Mouse (Mus musculus) kidney, postnatal 25 days (tissue): ENCODE measurements at regions not wholly inside any gene's neighbourhood (a gene's known extent, or its start where the extent isn't known, plus 50 kb on each side); places are given as distances from the start of the nearest gene placed in this dataset.
"Not testable (repeated sequence)": the region's sequence is repeated elsewhere in the genome, so short reads cannot be mapped to it uniquely, and the experiment has no call there.

Source experiments
- DNase-seq, 2 experiments: peaks; one replicate each; pipeline ENCODE4 v3.0.0; 2021; ENCODE audit warnings: mixed read lengths in 2 of 2

GRCm38 (mm10) chr10:104798816-104799393 is 605.1 kb downstream of the Gm4340 start:
- no peak for DNase-seq

GRCm38 (mm10) chr10:104804849-104805248 is 611.0 kb downstream of the Gm4340 start:
- no peak for DNase-seq

DNA sequence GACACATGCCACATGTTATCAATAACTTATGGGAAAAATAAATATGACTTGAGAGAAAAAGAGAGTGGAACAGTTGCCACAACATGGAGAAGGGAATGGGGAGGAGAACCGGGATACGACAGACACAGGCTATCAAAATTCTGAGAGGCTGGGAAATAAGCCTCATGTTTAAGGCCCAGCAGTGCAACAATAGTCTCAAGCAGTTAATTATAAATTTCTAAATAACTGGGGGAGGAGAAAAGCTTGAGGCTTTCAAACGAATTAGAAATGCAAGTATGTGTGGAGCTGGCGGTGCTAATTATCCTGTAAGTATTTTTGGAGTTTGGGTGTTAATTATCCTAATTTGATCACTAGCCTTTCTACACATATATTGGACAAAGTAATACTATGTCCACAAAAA is 624.4 kb downstream of the Gm4340 start:
- no peak for DNase-seq

DNA sequence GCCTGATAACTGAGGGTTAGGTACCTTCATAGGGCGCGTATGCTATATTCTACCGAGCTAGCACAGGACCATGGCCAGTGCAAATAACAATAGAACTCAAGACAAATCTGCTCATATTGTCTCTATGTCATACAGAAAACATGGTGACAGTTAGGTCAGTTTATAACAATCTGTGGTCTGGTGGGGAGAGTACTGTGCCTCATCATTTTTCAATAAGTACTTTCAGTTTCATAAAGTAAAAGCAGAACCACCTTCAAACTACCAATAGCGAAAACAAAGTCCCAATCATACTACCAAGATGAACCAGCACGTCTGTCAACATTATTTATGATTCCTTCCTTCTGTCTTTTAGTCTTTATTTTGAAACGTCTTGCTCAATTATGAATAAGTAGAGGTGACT is 658.0 kb downstream of the Gm4340 start:
- DNase-seq: no peak

GRCm38 (mm10) chr10:104853111-104853510 is 659.3 kb downstream of the Gm4340 start:
- no peak for DNase-seq

DNA sequence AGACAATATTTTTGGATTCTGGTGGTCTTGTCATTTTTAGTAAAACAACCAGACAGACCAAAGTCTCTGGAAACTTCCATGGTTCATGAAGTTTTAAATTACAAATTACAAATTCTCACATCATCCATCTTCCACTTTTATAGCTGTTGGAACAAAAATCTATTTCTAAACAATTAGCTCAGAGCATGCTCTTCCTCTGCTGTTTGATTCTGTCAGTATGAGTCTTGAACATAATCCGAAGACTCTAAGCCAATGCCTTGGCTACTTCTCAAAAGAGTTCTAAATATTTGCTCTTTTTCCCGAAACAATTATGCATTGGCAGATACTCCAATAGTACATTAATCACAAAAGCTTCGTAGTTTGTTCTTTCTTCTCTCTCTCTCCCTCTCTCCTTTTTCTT is 684.4 kb downstream of the Gm4340 start:
- DNase-seq: no peak

DNA sequence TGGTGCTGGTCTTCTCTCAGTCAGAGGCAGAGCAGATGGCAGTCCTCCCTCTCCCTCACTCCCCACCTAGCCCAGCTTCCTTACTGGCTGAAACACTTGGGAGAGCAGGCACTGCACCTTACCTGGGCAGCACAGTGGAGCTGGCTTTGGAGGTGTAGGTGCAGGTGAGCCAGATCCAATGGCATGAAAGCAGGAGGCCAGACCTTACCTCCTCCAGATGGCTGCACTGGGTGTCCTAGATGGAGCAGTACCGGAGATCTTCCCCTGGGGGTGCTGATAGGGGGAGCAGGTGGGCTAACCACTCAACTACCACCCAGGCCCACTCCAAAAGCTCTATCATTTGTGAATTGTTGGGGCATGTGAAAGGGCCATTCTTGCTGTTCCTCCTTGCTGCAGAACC is 660.0 kb downstream of the Tmtc2 start:
- no peak for DNase-seq

GRCm38 (mm10) chr10:104915521-104915920 is 658.7 kb downstream of the Tmtc2 start:
- DNase-seq: peak in 1 of 2 experiments; percentile 38

DNA sequence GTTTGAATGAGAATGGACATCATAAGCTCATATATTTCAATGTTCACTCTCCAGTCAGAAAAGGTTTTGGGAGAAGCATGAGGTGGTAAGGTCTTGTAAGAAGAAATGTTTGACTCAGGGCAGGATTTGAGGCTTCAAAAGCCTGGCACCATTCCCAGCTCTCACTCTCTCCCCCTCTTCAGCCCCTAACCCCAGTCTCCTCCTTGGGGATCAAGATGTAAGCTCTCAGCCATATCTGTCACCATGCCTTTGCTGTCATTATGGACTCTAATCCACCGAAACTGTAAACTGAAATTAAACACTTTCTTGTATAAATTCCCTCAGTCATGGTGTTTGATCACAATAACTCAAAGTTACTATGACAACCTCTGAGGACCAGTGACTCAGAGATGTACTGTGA is 637.6 kb downstream of the Tmtc2 start:
- no peak for DNase-seq

DNA sequence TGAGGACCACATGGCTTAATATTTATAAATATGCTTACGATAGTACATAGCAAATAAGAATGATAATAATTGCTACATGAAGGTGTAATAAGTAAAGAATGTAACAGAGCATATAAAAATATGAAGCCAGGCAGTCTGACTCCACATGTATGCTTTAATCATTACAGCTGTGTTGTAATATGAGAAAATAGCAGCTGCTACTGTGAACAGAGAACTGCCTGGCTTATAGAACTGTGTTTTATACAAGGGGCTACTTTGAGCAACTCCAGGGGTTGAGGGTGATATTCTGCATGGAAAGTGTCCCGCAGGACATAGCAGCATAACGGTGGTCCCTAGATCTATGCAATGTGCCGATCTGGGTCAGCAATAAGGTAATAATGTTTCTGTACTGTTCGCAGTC is 627.9 kb downstream of the Tmtc2 start:
- DNase-seq: no peak

DNA sequence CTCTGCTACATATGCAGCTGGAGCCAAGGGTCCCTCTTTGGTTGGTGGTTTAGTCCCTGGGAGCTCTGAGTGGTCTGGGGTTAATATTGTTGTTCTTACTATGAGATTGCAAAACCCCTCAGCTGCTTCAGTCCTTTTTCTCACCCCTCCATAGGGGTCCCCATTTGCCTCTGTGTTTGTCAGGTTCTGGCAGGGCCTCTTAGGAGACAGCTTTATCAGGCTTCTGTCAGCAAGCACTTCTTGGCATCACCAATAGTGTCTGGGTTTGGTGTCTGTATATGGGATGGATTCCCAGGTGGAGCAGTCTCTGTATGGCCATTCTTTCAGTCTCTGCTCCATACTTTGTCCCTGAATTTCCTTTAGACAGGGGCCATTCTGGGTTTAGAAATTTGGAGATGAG is 625.4 kb downstream of the Tmtc2 start:
- DNase-seq: not testable (repeated sequence)

DNA sequence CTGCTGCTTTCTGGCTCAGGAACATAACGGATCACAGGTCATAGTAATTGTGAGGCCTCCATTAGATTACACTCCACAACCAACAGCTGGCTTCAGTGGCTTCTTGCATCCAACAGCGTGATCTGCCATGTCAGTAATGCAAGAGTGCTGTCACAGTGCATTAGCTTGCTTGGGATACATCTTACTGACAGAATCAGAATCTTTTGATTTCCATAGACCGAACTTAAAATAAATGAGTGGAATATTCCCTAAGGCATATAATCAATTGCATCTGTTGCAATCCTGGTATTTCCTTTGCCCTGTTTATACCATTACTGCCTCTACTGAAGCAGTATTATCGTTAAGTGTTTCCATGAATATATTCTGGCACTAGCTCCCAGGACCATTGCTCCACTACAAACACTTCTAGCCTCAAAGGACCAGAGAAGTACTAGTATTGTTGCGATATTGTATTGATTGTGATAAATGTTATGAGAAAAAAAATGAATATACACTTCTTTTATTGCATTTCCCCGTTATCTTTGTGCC is 605.8 kb downstream of the Tmtc2 start:
- DNase-seq: no peak
